Mouse (Mus musculus) megakaryocyte, adult 5-6 weeks (primary cell): Measurements from ENCODE around the gene Rwdd4a. TPM values are rescaled to one million over a fixed set of nuclear protein-coding genes. Genes with fewer than 3 reads are reported as not detected.

Source experiments
- ATAC-seq: 2 replicates; pipeline ENCODE4 v1.8.0; 2016; ENCODE audit warnings: mild to moderate bottlenecking, inconsistent platforms; ENCODE audit not compliant: poor library complexity, severe bottlenecking
- total RNA-seq, 2 experiments: library from RNA; stranded (forward) in 1 of 2; stranded (reverse) in 1 of 2; fragments of 153-499, 151-499 nt in 1 of 2; fragments of 221-1000, 200-1000 nt in 1 of 2; gene quantifications; 2 replicates each; pipeline versions ENCODE4 v1.2.3 to v1.2.4; 2015 to 2017

Gene Rwdd4a
- total RNA-seq, 2 experiments from 2014 or later = 17.6 to 18.4 TPM

GRCm38 (mm10) chr8:47573482-47573881 is 40.0 kb downstream of the Rwdd4a start:
- ATAC-seq = no peak

GRCm38 (mm10) chr8:47581454-47581853 is 48.0 kb downstream of the Rwdd4a start:
- no peak for ATAC-seq

GRCm38 (mm10) chr8:47588616-47589015 is 55.2 kb downstream of the Rwdd4a start:
- ATAC-seq = no peak

GRCm38 (mm10) chr8:47590400-47590799 is 56.9 kb downstream of the Rwdd4a start:
- ATAC-seq = no peak

- no peak for ATAC-seq
These were observed 67.2 kb downstream of the Rwdd4a start for GRCm38 (mm10) chr8:47600664-47601063.

Other genes with a start within 250 kb of the Rwdd4a start
- gene Stox2, start 87.3 kb upstream of the Rwdd4a start, total RNA-seq (2015) = 0.16 and 0.18 TPM in 2 replicates
- gene Stox2, start 87.3 kb upstream of the Rwdd4a start, total RNA-seq (2017) = 0.48 and 0.49 TPM in 2 replicates
- 24.8 and 28.2 TPM in 2 replicates for gene Trappc11, start 194 bp upstream of the Rwdd4a start, total RNA-seq (2015)
- gene Trappc11, start 194 bp upstream of the Rwdd4a start, total RNA-seq (2017) = 37.4 and 39.3 TPM in 2 replicates
- gene Ing2, start 141.9 kb downstream of the Rwdd4a start, total RNA-seq (2015) = 51.2 and 52.0 TPM in 2 replicates
- 23.7 and 32.1 TPM in 2 replicates for gene Ing2, start 141.9 kb downstream of the Rwdd4a start, total RNA-seq (2017)
- 9.8 and 11.2 TPM in 2 replicates for gene Cdkn2aip, start 180.3 kb downstream of the Rwdd4a start, total RNA-seq (2015)
- 19.1 and 23.4 TPM in 2 replicates for gene Cdkn2aip, start 180.3 kb downstream of the Rwdd4a start, total RNA-seq (2017)